Mouse (Mus musculus) liver, embryonic 13.5 days (tissue): ENCODE measurements around the gene Fbxo4. TPM values are rescaled to one million over a fixed set of nuclear protein-coding genes. Genes with fewer than 3 reads are reported as not detected.

ENCODE experiments used
- ATAC-seq: fragments of 200-750 bp; cut with Nextera tagmentation; 2 replicates; pipeline ENCODE4 v1.8.0; 2017; ENCODE audit warnings: low read depth, mild to moderate bottlenecking, moderate number of reproducible peaks, moderate library complexity
- DNase-seq: peaks from one replicate; pipeline ENCODE4 v3.0.0; 2022
- H3K27ac ChIP-seq: fragments of 300-500 bp; sonication (generic); 2 replicates; pipeline ENCODE4 v1.5.1; 2015; ENCODE audit warnings: moderate library complexity, mild to moderate bottlenecking, inconsistent platforms
- H3K27me3 ChIP-seq: fragments of 300-500 bp; sonication (generic); 2 replicates; pipeline ENCODE4 v1.6.1; 2015; ENCODE audit warnings: mild to moderate bottlenecking, inconsistent platforms
- H3K36me3 ChIP-seq: fragments of 300-500 bp; sonication (generic); 2 replicates; pipeline ENCODE4 v1.6.1; 2015; ENCODE audit warnings: mild to moderate bottlenecking, inconsistent platforms
- H3K4me1 ChIP-seq: fragments of 300-500 bp; sonication (generic); replicated peaks from 2 replicates; pipeline ENCODE4 v1.6.1; 2015; ENCODE audit warnings: inconsistent platforms
- H3K4me2 ChIP-seq: fragments of 300-500 bp; sonication (generic); 2 replicates; pipeline ENCODE4 v1.6.1; 2015; ENCODE audit warnings: inconsistent platforms, mild to moderate bottlenecking, moderate library complexity
- H3K4me3 ChIP-seq: fragments of 300-500 bp; sonication (generic); replicated peaks from 2 replicates; pipeline ENCODE4 v1.5.1; 2015; ENCODE audit warnings: mild to moderate bottlenecking, inconsistent platforms
- H3K9ac ChIP-seq: fragments of 300-500 bp; sonication (generic); 2 replicates; pipeline ENCODE4 v1.6.1; 2015; ENCODE audit warnings: mild to moderate bottlenecking, inconsistent platforms
- H3K9me3 ChIP-seq: fragments of 300-500 bp; sonication (generic); replicated peaks from 2 replicates; pipeline ENCODE4 v1.6.1; 2016; ENCODE audit warnings: inconsistent platforms
- WGBS: fragments of 180-500 bp; shearing (Covaris S2); methylation state at CpG from one replicate; pipeline ENCODE4 v1.1.7; 2015; ENCODE audit not compliant: insufficient replicate concordance; 5-methylcytosine and 5-hydroxymethylcytosine counted together
- polyA plus RNA-seq: library from polyadenylated mRNA; unstranded; fragments of >200 nt; fragmentation: Nextera tagmentation; extraction: Ambion mirVana; gene quantifications from 2 replicates; pipeline ENCODE4 v1.2.1, GENCODE M21; 2015

Fbxo4 gene
- polyA plus RNA-seq, 1 experiment from 2014 or later: 3.1 TPM

DNA sequence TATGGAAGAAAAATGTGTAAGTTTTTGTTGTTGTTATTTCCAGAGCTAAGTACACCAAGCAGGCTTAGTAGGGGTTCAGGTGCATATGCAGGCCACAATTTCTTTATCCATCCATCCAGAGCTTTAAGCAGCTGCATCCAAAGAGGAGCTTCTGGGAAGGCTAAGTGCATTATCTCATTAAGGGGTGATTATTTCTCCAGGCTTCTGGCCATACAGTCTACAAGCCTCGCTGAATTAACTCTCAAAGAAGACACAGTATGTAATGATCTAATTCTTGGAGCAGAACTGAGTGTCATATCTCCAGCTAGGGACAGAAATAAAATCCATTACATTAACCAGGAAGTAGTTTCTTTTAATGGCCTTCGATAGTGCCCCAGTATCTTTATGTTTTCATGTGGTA, 34.5 kb upstream of the Fbxo4 start:
- H3K9me3 ChIP-seq: no peaks in the 10 kb centered on the region
- ATAC-seq (no peak), DNase-seq (no peak)
- no peak overlapping the region for H3K9ac ChIP-seq
- no peaks in the 10 kb centered on the region for H3K4me1 ChIP-seq
- 60% methylated on average over 2 of the region's 2 CpGs for WGBS
- no peak overlapping the region for H3K27ac ChIP-seq
- H3K4me3 ChIP-seq: no peak overlapping the region
- no peaks in the 10 kb centered on the region for H3K27me3 ChIP-seq
- H3K4me2 ChIP-seq: no peak overlapping the region
- no peaks in the 10 kb centered on the region for H3K36me3 ChIP-seq

DNA sequence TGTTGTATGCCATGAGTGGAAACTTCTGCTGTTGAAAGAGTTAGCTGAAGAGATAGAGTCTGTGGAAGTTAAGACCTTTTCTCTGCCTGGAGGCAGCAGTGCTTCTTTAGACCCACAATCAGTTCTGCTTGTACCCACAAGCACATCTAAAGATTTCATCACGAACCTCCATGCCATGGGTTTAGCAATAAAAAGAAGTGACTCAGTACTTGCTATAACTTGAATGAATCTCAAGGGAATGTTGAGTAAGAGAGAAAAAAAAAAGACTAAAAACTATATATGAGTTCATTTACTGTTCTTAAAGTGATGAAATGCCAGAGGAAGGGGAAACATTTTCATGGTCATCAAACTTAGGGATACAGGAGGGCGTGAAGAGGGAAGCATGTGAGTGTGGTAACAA, 21.2 kb upstream of the Fbxo4 start:
- ATAC-seq: no peak
- Histone ChIP-seq H3K27me3 (no peaks in the 10 kb centered on the region), H3K9me3 (peaks cover 3% of the 10 kb centered on the region; the same call in 1 of the 2 replicates), H3K4me3 (no peak overlapping the region), H3K9ac (no peak overlapping the region), H3K36me3 (no peaks in the 10 kb centered on the region), H3K4me2 (no peak overlapping the region), H3K27ac (no peak overlapping the region), H3K4me1 (peaks cover 9% of the 10 kb centered on the region)
- no peak for DNase-seq
- WGBS: 47% methylated on average over 2 of the region's 2 CpGs

DNA sequence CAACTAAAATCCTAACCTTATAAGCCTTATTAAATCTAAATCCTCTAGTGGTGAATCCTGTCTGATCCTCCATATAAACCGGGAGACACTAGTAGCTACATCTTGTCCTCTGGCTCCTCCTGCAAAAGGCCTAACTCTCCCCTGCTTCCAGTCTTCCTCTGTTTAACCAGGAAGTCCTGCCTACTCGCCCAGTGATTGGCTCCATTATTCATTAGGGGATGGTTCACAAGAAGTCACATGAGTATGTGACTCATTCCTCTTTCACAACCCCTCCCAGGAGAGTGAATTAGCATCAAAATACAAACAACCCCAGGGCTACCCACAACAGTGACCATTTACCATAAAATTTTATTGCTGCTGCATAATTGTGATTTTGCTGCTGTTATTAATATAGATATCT, 19.8 kb upstream of the Fbxo4 start:
- no peak overlapping the region for H3K27ac ChIP-seq

GRCm38 (mm10) chr15:3996267-3997010, 17.1 kb upstream of the Fbxo4 start:
- ATAC-seq: no peak
- peaks cover 20% of the 10 kb centered on the region for H3K4me1 ChIP-seq
- peaks cover 7% of the 10 kb centered on the region for H3K36me3 ChIP-seq
- no peaks in the 10 kb centered on the region for H3K9me3 ChIP-seq
- H3K27me3 ChIP-seq: no peaks in the 10 kb centered on the region
- peak overlapping the region; percentile 74 for H3K4me2 ChIP-seq
- WGBS: 22% methylated on average over 14 of the region's 14 CpGs
- H3K4me3 ChIP-seq: peak overlapping the region; percentile 85
- H3K9ac ChIP-seq: peak overlapping the region; percentile 73
- H3K27ac ChIP-seq: peak overlapping the region; percentile 75
- DNase-seq: no peak

More for the DNA sequence above, 19.8 kb upstream of the Fbxo4 start:
- 57% methylated on average over 2 of the region's 2 CpGs for WGBS
- no peaks in the 10 kb centered on the region for H3K27me3 ChIP-seq
- H3K9ac ChIP-seq: no peak overlapping the region
- H3K9me3 ChIP-seq: no peaks in the 10 kb centered on the region
- peaks cover 16% of the 10 kb centered on the region for H3K4me1 ChIP-seq
- no peak for DNase-seq
- H3K4me2 ChIP-seq: no peak overlapping the region
- ATAC-seq: no peak
- H3K36me3 ChIP-seq: no peaks in the 10 kb centered on the region
- no peak overlapping the region for H3K4me3 ChIP-seq

GRCm38 (mm10) chr15:3995448-3996266, 16.3 kb upstream of the Fbxo4 start, which contains the start of gene AW549877:
AW549877 (minus strand) TSS chr15:3995744.
- Histone ChIP-seq H3K4me3 (peak within 1 kb of the TSS; percentile 85), H3K4me2 (peak within 1 kb of the TSS; percentile 74), H3K9me3 (no peaks in the 10 kb centered on the region), H3K27me3 (no peaks in the 10 kb centered on the region), H3K4me1 (peaks cover 20% of the 10 kb centered on the region), H3K27ac (peak within 1 kb of the TSS; percentile 90), H3K36me3 (peaks cover 10% of the 10 kb centered on the region), H3K9ac (peak within 1 kb of the TSS; percentile 85)
- WGBS: under 1% methylated on average over 61 of the region's 61 CpGs
- peak; percentile 96 for DNase-seq
- ATAC-seq: peak; percentile 98

DNA sequence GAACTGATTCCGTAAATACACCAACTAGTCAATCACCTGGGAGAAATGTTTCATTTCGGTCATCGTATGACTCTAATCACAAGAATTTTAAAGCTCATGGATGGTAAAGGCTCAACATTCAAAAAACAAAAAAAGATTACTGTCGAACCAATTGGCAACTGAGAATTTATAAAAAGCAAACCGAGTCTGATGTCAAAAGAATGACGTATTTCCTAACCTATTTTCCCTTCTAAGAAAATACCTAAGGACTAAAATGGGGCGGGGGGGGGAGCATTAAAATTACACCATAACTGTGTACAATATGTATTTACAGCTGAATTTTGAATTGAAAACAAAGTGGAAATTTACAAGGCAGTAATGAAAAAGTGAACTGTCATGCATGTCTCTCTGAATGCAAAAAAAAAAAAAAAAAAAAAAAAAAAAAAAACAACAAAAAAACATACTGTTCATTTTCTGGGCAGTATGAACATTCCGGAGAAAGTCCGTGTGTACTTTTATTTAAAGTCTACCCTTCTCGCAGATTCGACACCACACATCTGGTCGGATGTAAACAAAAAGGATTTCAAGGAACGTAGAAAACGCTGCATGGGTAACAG, 15.6 kb upstream of the Fbxo4 start:
- WGBS: 20% methylated on average over 14 of the region's 14 CpGs
- H3K4me1 ChIP-seq: peaks cover 20% of the 10 kb centered on the region
- no peak for DNase-seq
- H3K36me3 ChIP-seq: peaks cover 16% of the 10 kb centered on the region
- H3K9me3 ChIP-seq: no peaks in the 10 kb centered on the region
- no peak for ATAC-seq
- H3K27ac ChIP-seq: peak overlapping the region; percentile 90
- peak overlapping the region; percentile 85 for H3K4me3 ChIP-seq
- peak overlapping the region; percentile 74 for H3K4me2 ChIP-seq
- peak overlapping the region; percentile 85 for H3K9ac ChIP-seq
- H3K27me3 ChIP-seq: no peaks in the 10 kb centered on the region

- no peak overlapping the region for H3K9ac ChIP-seq
- no peaks in the 10 kb centered on the region for H3K27me3 ChIP-seq
- no peak overlapping the region for H3K27ac ChIP-seq
- no peak overlapping the region for H3K4me3 ChIP-seq
- H3K4me2 ChIP-seq: no peak overlapping the region
- no peaks in the 10 kb centered on the region for H3K4me1 ChIP-seq
- ATAC-seq: no peak
- DNase-seq: no peak
- H3K36me3 ChIP-seq: peaks cover 52% of the 10 kb centered on the region
- no peaks in the 10 kb centered on the region for H3K9me3 ChIP-seq
- 51% methylated on average over 2 of the region's 2 CpGs for WGBS
These were observed 8.6 kb upstream of the Fbxo4 start for GRCm38 (mm10) chr15:3987981-3988380.

DNA sequence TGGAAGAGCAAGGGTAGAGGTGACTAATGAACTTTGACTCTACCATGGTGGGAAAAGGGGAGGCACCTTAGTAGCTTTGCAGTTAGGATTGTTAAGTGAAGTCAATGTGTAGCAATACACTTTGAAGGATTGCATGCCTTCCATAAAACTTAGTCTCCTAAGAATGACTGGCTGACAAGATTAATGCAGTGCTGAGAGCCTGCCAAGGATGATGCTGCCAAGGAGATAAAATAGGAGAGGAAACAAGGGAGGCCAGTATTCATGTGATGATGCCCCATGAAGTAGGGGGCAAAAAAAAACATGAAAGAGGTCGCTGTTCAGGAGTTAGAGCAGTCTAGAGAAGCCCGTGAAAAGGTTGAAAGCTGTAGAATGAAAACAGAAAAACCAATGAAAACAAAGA, 5.5 kb upstream of the Fbxo4 start:
- H3K4me3 ChIP-seq: no peak overlapping the region
- H3K36me3 ChIP-seq: peaks cover 39% of the 10 kb centered on the region
- no peak overlapping the region for H3K9ac ChIP-seq
- no peak for ATAC-seq
- WGBS: 70% methylated on average over 2 of the region's 2 CpGs
- H3K27ac ChIP-seq: no peak overlapping the region
- H3K27me3 ChIP-seq: no peaks in the 10 kb centered on the region
- DNase-seq: no peak
- H3K4me2 ChIP-seq: no peak overlapping the region
- peaks cover 3% of the 10 kb centered on the region for H3K4me1 ChIP-seq
- no peaks in the 10 kb centered on the region for H3K9me3 ChIP-seq

DNA sequence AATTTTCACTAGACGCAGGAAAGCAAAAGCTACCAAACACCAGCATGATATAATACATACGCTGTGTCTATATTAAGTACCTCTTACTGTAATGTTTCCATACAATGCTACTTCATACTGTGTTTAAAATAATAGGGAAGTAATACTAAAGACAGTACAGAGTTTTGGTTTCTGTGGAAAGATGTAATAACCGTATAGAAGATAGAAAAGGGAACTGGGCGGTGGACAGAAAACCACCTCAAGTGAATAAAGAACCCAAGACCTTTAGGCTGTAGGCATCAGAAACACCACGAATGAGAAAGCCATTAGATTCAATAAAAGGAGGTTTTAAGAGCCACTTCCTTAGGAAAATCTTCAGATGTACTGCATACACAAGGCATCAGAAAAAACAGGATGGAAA, 3.4 kb upstream of the Fbxo4 start:
- Histone ChIP-seq H3K9ac (no peak overlapping the region), H3K4me2 (no peak overlapping the region), H3K27me3 (no peaks in the 10 kb centered on the region), H3K4me1 (peaks cover 9% of the 10 kb centered on the region), H3K9me3 (no peaks in the 10 kb centered on the region), H3K27ac (no peak overlapping the region), H3K4me3 (no peak overlapping the region), H3K36me3 (peaks cover 28% of the 10 kb centered on the region)
- DNase-seq (no peak), ATAC-seq (no peak)
- 76% methylated on average over 5 of the region's 5 CpGs for WGBS

DNA sequence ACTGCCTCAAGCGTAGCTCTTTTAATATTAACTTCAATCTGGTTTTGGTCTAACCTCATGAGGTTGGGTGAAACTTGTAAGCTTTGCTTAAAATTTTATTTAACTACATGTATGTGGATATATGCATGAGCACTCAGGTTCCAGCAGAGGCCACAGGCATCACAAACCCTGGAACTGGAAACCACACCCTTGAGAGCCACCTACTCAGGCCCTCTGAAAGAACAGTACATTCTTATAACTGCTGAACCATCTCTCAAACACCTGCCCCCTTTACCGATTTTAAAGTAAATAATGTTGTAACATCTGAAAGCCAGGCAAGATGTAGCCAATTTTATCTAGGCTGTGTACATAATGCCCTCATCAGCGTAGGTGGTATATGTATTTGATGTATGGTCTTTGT, 498 bp upstream of the Fbxo4 start:
- DNase-seq (no peak), ATAC-seq (peak; percentile 47; the same call in 1 of the 2 replicates)
- H3K27me3 ChIP-seq: no peaks in the 10 kb centered on the region
- peak overlapping the region; percentile 85 for H3K4me2 ChIP-seq
- peaks cover 11% of the 10 kb centered on the region for H3K36me3 ChIP-seq
- peaks cover 9% of the 10 kb centered on the region for H3K4me1 ChIP-seq
- H3K9ac ChIP-seq: peak overlapping the region; percentile 80; the same call in 1 of the 2 replicates
- 59% methylated on average over 3 of the region's 3 CpGs for WGBS
- H3K9me3 ChIP-seq: no peaks in the 10 kb centered on the region
- H3K27ac ChIP-seq: peak overlapping the region; percentile 90
- H3K4me3 ChIP-seq: peak overlapping the region; percentile 71

- Histone ChIP-seq H3K4me1 (peaks cover 9% of the 10 kb centered on the region), H3K9ac (no peak overlapping the region), H3K9me3 (no peaks in the 10 kb centered on the region), H3K27me3 (no peaks in the 10 kb centered on the region), H3K27ac (no peak overlapping the region), H3K4me3 (no peak overlapping the region), H3K4me2 (no peak overlapping the region), H3K36me3 (0 out of 2 replicates have a peak, but pooled peaks cover 3% of the 10 kb centered on the region)
- ATAC-seq (no peak), DNase-seq (no peak)
- WGBS: 75% methylated on average over 2 of the region's 2 CpGs
These were observed 1.1 kb downstream of the Fbxo4 start for GRCm38 (mm10) chr15:3978279-3978678.
